Mouse (Mus musculus): ENCODE measurements around the gene Catip.

DNA sequence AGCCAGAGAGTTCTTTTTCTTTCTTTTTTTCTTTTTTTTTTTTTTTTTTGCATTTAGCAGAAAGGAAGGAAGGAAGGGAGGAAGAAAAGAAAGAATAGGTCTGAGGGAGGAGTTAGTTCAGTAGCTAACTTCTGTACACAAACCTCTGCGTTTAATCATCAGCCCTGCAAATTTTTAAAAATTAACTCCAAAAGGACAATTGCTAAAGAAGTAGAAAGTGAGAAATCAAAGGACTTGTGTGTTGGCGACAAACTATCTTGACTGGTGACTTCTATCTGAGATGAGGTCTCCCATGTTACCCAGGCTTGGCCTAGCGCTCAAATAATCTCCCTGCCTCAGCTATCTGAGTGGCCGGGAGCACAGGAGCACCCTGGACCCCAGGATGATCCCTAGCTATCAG lies 42.3 kb downstream of the Catip start:
- TF ChIP-seq CTCF (IDR thresholded peaks at IDR 0.05; ENCODE audit: low read depth, low read length), result no peak
- TF ChIP-seq GATA1 (IDR thresholded peaks at IDR 0.05; ENCODE audit: borderline replicate concordance, low read length), result no peak

All from G1E (cell line).